Mouse (Mus musculus) lung, postnatal 0 days (tissue): Measurements from ENCODE around the gene Taf5.
A peak's percentile ranks its signal among the peaks of the same experiment; 100 is the strongest.

Experiments
- CTCF ChIP-seq: IDR thresholded peaks from 2 replicates; pipeline ENCODE4 v1.5.1; 2016; ENCODE audit warnings: antibody characterized with exemption, mild to moderate bottlenecking
- EP300 ChIP-seq: IDR thresholded peaks from 2 replicates; pipeline ENCODE4 v1.6.1; 2016; ENCODE audit warnings: antibody characterized with exemption, mild to moderate bottlenecking, control low read depth

DNA sequence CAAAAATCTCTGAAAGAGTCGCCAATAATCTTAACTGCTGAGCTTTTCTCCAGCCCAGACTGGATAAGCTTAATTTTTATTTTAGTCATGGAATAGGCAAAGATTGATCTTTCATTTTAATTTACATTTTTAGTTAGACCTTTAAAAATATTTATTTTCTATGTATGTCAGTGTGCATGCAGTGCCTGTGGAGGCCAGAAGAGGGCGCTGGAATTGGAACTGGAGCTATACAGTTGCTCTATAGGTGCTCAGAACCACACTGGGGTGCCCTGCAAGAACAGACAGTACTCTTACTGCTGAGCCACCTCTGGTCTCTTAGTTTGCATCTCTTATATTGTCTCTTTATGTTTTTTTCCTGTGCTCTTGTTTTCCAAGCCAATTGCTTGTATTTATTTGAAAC lies 55.3 kb downstream of the Taf5 start:
- TF ChIP-seq EP300, result no peak
- TF ChIP-seq CTCF, result peak; percentile 77
